In the genomic region with DNA sequence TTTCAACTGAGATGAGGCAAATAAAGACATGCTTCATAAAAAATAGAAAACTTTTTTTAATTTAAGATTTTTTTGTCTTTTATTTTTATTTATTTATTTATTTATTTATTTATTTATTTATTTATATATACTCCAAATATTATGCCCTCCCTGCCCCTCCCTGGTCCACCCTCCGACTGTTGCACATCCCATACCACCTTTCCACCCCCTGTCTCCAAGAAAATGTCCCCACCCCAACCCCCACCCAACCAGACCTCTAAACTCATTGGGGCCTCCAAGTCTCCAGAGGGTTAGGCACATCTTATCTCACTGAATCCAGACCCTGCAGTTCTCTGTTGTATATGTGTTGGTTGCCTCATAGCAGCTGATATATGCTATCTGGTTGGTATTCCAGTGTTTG, we compare ENCODE assay signal across 26 mouse cellular contexts.
DNase-seq lines count a peak whose midpoint lies in the region; ATAC-seq and TF ChIP-seq lines count a peak whose summit lies in the region.
"Had no signal": no experiment of that assay in that cellular context is flagged by ENCODE, and none has a peak within 500 bp of the region (broad histone marks: within the 10 kb centered on the region; RNA-seq: fewer than 3 reads in every experiment).

No protein-coding gene starts in this region.

- H3K4me1 ChIP-seq in forebrain, embryonic 11.5 days (replicated peaks; ENCODE audit: control insufficient read depth, insufficient read depth, low read length): no peaks in the 10 kb centered on the region
- no peaks in the 10 kb centered on the region for H3K4me1 ChIP-seq in forebrain, embryonic 14.5 days (ENCODE audit: control insufficient read depth, insufficient read depth, low read length)
- H3K4me1 ChIP-seq in hindbrain, embryonic 11.5 days (replicated peaks; ENCODE audit: control insufficient read depth, insufficient read depth, low read length): no peaks in the 10 kb centered on the region
- H3K4me1 ChIP-seq in hindbrain, embryonic 10.5 days (replicated peaks): no peaks in the 10 kb centered on the region
- H3K4me1 ChIP-seq in liver, embryonic 12.5 days: no peaks in the 10 kb centered on the region
- no peaks in the 10 kb centered on the region for H3K4me1 ChIP-seq in midbrain, embryonic 12.5 days
- no peaks in the 10 kb centered on the region for H3K4me1 ChIP-seq in midbrain, postnatal 0 days (ENCODE audit: insufficient read depth, low read length)
- H3K4me1 ChIP-seq: embryonic facial prominence, embryonic 10.5 days; embryonic facial prominence, embryonic 12.5 days; forebrain, embryonic 12.5 days; forebrain, embryonic 15.5 days had no signal

- H3K9me3 ChIP-seq in forebrain, embryonic 11.5 days (ENCODE audit: control insufficient read depth, low read length): no peaks in the 10 kb centered on the region
- H3K9me3 ChIP-seq in forebrain, embryonic 14.5 days (replicated peaks; ENCODE audit: control insufficient read depth, low read length): no peaks in the 10 kb centered on the region
- H3K9me3 ChIP-seq in hindbrain, embryonic 11.5 days (ENCODE audit: control insufficient read depth, low read length): no peaks in the 10 kb centered on the region
- H3K9me3 ChIP-seq in hindbrain, embryonic 10.5 days: 0 out of 2 replicates have a peak, but pooled peaks cover 3% of the 10 kb centered on the region
- no peaks in the 10 kb centered on the region for H3K9me3 ChIP-seq in liver, embryonic 12.5 days (replicated peaks)
- H3K9me3 ChIP-seq in midbrain, embryonic 12.5 days: no peaks in the 10 kb centered on the region
- H3K9me3 ChIP-seq in midbrain, postnatal 0 days (ENCODE audit: low read length): no peaks in the 10 kb centered on the region
- H3K9me3 ChIP-seq: embryonic facial prominence, embryonic 10.5 days; embryonic facial prominence, embryonic 12.5 days; forebrain, embryonic 12.5 days; forebrain, embryonic 15.5 days had no signal

- 94% methylated on average over 1 of the region's 1 CpGs for WGBS in forebrain, embryonic 11.5 days
- 94% methylated on average over 1 of the region's 1 CpGs for WGBS in forebrain, embryonic 14.5 days
- 100% methylated on average over 1 of the region's 1 CpGs for WGBS in hindbrain, embryonic 11.5 days
- 71% methylated on average over 1 of the region's 1 CpGs for WGBS in hindbrain, embryonic 10.5 days
- WGBS in liver, embryonic 12.5 days (ENCODE audit: insufficient replicate concordance): 56% methylated on average over 1 of the region's 1 CpGs
- 78% methylated on average over 1 of the region's 1 CpGs for WGBS in midbrain, embryonic 12.5 days
- WGBS in midbrain, postnatal 0 days: 88% methylated on average over 1 of the region's 1 CpGs

- no peak overlapping the region for H3K27ac ChIP-seq in forebrain, embryonic 11.5 days (ENCODE audit: low read depth, low read length)
- H3K27ac ChIP-seq in forebrain, embryonic 14.5 days (ENCODE audit: low read depth, low read length): no peak overlapping the region
- no peak overlapping the region for H3K27ac ChIP-seq in hindbrain, embryonic 11.5 days (ENCODE audit: low read depth, low read length)
- no peak overlapping the region for H3K27ac ChIP-seq in hindbrain, embryonic 10.5 days
- H3K27ac ChIP-seq in liver, embryonic 12.5 days: no peak overlapping the region
- no peak overlapping the region for H3K27ac ChIP-seq in midbrain, embryonic 12.5 days (replicated peaks)
- no peak overlapping the region for H3K27ac ChIP-seq in midbrain, postnatal 0 days (ENCODE audit: low read depth, low read length)
- H3K27ac ChIP-seq: embryonic facial prominence, embryonic 10.5 days; embryonic facial prominence, embryonic 12.5 days; forebrain, embryonic 12.5 days; forebrain, embryonic 15.5 days had no signal

- DNase-seq in forebrain, embryonic 11.5 days (ENCODE audit: low spot score): no peak
- no peak for DNase-seq in forebrain, embryonic 14.5 days (ENCODE audit: low spot score)
- DNase-seq in hindbrain, embryonic 11.5 days (ENCODE audit: low spot score): no peak
- DNase-seq in hindbrain, embryonic 10.5 days (ENCODE audit: low spot score): no peak
- no peak for DNase-seq in liver
- no peak for DNase-seq in midbrain, postnatal 0 days (ENCODE audit: low spot score)
- DNase-seq: adrenal gland, adult 8-10 months; adrenal gland, postnatal 14 days; adrenal gland, postnatal 36 days; B cell, adult 2 months; cerebellum, adult 11-12 months; cerebellum, adult 2 months; cerebellum, adult 9-10 months; cerebellum, postnatal 10 days; cerebellum, postnatal 25 days had no signal

- no peak overlapping the region for H3K9ac ChIP-seq in forebrain, embryonic 11.5 days (ENCODE audit: low read length)
- H3K9ac ChIP-seq in forebrain, embryonic 14.5 days (ENCODE audit: low read length): no peak overlapping the region
- H3K9ac ChIP-seq in hindbrain, embryonic 11.5 days (ENCODE audit: low read depth, low read length): no peak overlapping the region
- no peak overlapping the region for H3K9ac ChIP-seq in liver, embryonic 12.5 days
- H3K9ac ChIP-seq in midbrain, embryonic 12.5 days (replicated peaks): no peak overlapping the region
- H3K9ac ChIP-seq in midbrain, postnatal 0 days (replicated peaks; ENCODE audit: low read length, poor library complexity, severe bottlenecking): no peak overlapping the region
- H3K9ac ChIP-seq: embryonic facial prominence, embryonic 12.5 days; forebrain, embryonic 12.5 days; forebrain, embryonic 15.5 days had no signal

- H3K4me3 ChIP-seq in forebrain, embryonic 11.5 days (ENCODE audit: low read depth, low read length): no peak overlapping the region
- no peak overlapping the region for H3K4me3 ChIP-seq in forebrain, embryonic 14.5 days (ENCODE audit: low read depth, low read length)
- H3K4me3 ChIP-seq in hindbrain, embryonic 11.5 days (ENCODE audit: low read depth, low read length): no peak overlapping the region
- H3K4me3 ChIP-seq in hindbrain, embryonic 10.5 days: no peak overlapping the region
- H3K4me3 ChIP-seq in liver, embryonic 12.5 days: no peak overlapping the region
- no peak overlapping the region for H3K4me3 ChIP-seq in midbrain, embryonic 12.5 days
- no peak overlapping the region for H3K4me3 ChIP-seq in midbrain, postnatal 0 days (ENCODE audit: low read depth, low read length)
- H3K4me3 ChIP-seq: embryonic facial prominence, embryonic 10.5 days; embryonic facial prominence, embryonic 12.5 days; forebrain, embryonic 12.5 days; forebrain, embryonic 15.5 days had no signal

- no peak overlapping the region for H3K4me2 ChIP-seq in forebrain, embryonic 11.5 days (ENCODE audit: low read depth, low read length, severe bottlenecking)
- H3K4me2 ChIP-seq in forebrain, embryonic 14.5 days (ENCODE audit: low read length): no peak overlapping the region
- no peak overlapping the region for H3K4me2 ChIP-seq in hindbrain, embryonic 11.5 days (replicated peaks; ENCODE audit: low read depth, low read length)
- no peak overlapping the region for H3K4me2 ChIP-seq in liver, embryonic 12.5 days
- H3K4me2 ChIP-seq in midbrain, embryonic 12.5 days (replicated peaks): no peak overlapping the region
- H3K4me2 ChIP-seq in midbrain, postnatal 0 days (ENCODE audit: low read depth, low read length, poor library complexity, severe bottlenecking): no peak overlapping the region
- H3K4me2 ChIP-seq: embryonic facial prominence, embryonic 12.5 days; forebrain, embryonic 12.5 days; forebrain, embryonic 15.5 days had no signal

- H3K36me3 ChIP-seq in forebrain, embryonic 11.5 days (ENCODE audit: control insufficient read depth, insufficient read depth, low read length): no peaks in the 10 kb centered on the region
- H3K36me3 ChIP-seq in forebrain, embryonic 14.5 days (ENCODE audit: control insufficient read depth, insufficient read depth, low read length): no peaks in the 10 kb centered on the region
- no peaks in the 10 kb centered on the region for H3K36me3 ChIP-seq in hindbrain, embryonic 11.5 days (ENCODE audit: control insufficient read depth, insufficient read depth, low read length)
- H3K36me3 ChIP-seq in hindbrain, embryonic 10.5 days: no peaks in the 10 kb centered on the region
- no peaks in the 10 kb centered on the region for H3K36me3 ChIP-seq in liver, embryonic 12.5 days
- no peaks in the 10 kb centered on the region for H3K36me3 ChIP-seq in midbrain, embryonic 12.5 days
- H3K36me3 ChIP-seq in midbrain, postnatal 0 days (ENCODE audit: insufficient read depth, low read length): no peaks in the 10 kb centered on the region
- H3K36me3 ChIP-seq: embryonic facial prominence, embryonic 10.5 days; embryonic facial prominence, embryonic 12.5 days; forebrain, embryonic 12.5 days; forebrain, embryonic 15.5 days; G1E had no signal

- 0 out of 2 replicates have a peak, but pooled peaks have one; percentile 42 for ATAC-seq in forebrain, embryonic 11.5 days (replicated peaks; ENCODE audit: low FRiP score)
- no peak for ATAC-seq in forebrain, embryonic 14.5 days
- ATAC-seq in hindbrain, embryonic 11.5 days (ENCODE audit: low FRiP score): peak; percentile 40; the same call in 1 of the 2 replicates
- ATAC-seq in liver, embryonic 12.5 days: peak; percentile 37; the same call in 1 of the 2 replicates
- ATAC-seq in midbrain, embryonic 12.5 days (ENCODE audit: low FRiP score, low read depth): peak; percentile 52; the same call in 1 of the 2 replicates
- no peak; the same call in 1 of the 2 replicates for ATAC-seq in midbrain, postnatal 0 days (ENCODE audit: low FRiP score)
- ATAC-seq: activated CD4-positive, CD25-positive, alpha-beta regulatory T cell, adult 4 months; CD4-positive, CD25-positive, alpha-beta regulatory T cell, adult 4 months; forebrain, embryonic 15.5 days; Patski had no signal

- H3K27me3 ChIP-seq in forebrain, embryonic 11.5 days (ENCODE audit: control insufficient read depth, insufficient read depth, low read length): no peaks in the 10 kb centered on the region
- no peaks in the 10 kb centered on the region for H3K27me3 ChIP-seq in forebrain, embryonic 14.5 days (replicated peaks; ENCODE audit: control insufficient read depth, insufficient read depth, low read length)
- H3K27me3 ChIP-seq in hindbrain, embryonic 11.5 days (ENCODE audit: control insufficient read depth, insufficient read depth, low read length): no peaks in the 10 kb centered on the region
- H3K27me3 ChIP-seq in hindbrain, embryonic 10.5 days (ENCODE audit: insufficient read depth, poor library complexity, severe bottlenecking): no peaks in the 10 kb centered on the region
- H3K27me3 ChIP-seq in liver, embryonic 12.5 days (replicated peaks): no peaks in the 10 kb centered on the region
- no peaks in the 10 kb centered on the region for H3K27me3 ChIP-seq in midbrain, embryonic 12.5 days
- H3K27me3 ChIP-seq in midbrain, postnatal 0 days (ENCODE audit: insufficient read depth, low read length): no peaks in the 10 kb centered on the region
- H3K27me3 ChIP-seq: CH12.LX; embryonic facial prominence, embryonic 12.5 days; forebrain, embryonic 12.5 days; forebrain, embryonic 15.5 days; Patski had no signal

- TF ChIP-seq CTCF in midbrain, postnatal 0 days (IDR thresholded peaks at IDR 0.05): no peak

Comparison
In these comparisons a context has a peak if more than half of its experiments do, and no peak if none do; other contexts are left out.
1. ATAC-seq: peak in forebrain, embryonic 11.5 days (single experiment), hindbrain, embryonic 11.5 days (single experiment), liver, embryonic 12.5 days (single experiment) and midbrain, embryonic 12.5 days (single experiment); none in forebrain, embryonic 14.5 days (single experiment) and midbrain, postnatal 0 days (single experiment).